ENCODE assay signal across 8 mouse cellular contexts in the genomic region with DNA sequence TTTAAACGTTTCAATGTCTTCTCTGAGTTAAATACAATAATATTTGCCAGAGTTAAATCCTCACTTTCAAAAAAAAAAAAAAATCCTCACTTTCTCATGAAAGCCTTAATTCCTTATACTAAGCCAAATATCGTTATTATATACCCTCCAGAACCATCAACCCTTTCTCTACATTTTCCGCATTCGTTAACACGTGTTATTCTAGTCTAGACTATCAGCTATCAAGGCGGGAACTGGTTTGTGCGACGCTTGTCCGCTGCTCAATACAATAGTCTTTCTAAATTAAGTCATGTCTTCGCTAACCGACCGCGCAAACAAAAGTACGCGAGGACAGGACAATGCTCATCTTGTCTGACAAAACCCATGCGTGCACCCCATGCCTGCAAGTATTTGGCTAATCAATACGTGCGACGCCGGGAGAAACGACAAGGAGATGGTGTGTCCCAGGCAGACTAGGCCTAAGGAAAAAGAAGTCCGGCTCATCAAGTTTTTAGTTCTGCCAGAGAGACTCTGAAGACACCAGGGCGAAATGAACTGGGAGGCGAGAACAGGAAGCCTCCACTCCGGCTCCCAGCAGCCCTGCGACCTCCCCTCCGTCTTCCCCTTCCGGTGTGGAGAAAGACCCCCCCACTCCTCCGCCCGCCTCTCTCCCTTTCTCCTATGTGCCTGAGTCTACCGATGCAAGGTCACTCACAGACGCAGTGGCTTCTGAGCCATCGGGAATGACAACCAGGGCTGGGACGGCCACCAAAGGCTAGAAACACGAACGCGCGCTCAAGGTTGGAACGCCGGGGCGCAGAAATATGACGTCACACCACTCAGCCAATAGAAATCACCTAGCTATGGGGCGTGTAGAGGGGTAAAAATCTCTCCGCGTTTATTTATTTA. TPM values are rescaled to one million over a fixed set of nuclear protein-coding genes. Genes with fewer than 3 reads are reported as not detected.
DNase-seq lines count a peak whose midpoint lies in the region; ATAC-seq and TF ChIP-seq lines count a peak whose summit lies in the region.

Gene Cwf19l1, minus strand, starts transcription at position 805 of the 888 bp plus-strand sequence.

- peak; percentile 68 for TF ChIP-seq POLR2A in testis, adult 2 months (IDR thresholded peaks at IDR 0.05; ENCODE audit: control insufficient read depth, low read depth, low read length)

- H3K4me2 ChIP-seq in forebrain, embryonic 12.5 days = peak within 1 kb of the TSS; percentile 75
- peak within 1 kb of the TSS; percentile 92 for H3K4me2 ChIP-seq in heart, postnatal 0 days (ENCODE audit: low read depth, low read length)
- peak within 1 kb of the TSS; percentile 90 for H3K4me2 ChIP-seq in liver, embryonic 16.5 days (ENCODE audit: low read depth, low read length)
- H3K4me2 ChIP-seq in neural tube, embryonic 13.5 days = peak within 1 kb of the TSS; percentile 84

- WGBS in forebrain, embryonic 12.5 days = under 1% methylated on average over 45 of the region's 45 CpGs
- WGBS in heart, postnatal 0 days = under 1% methylated on average over 45 of the region's 45 CpGs
- WGBS in liver, embryonic 16.5 days (ENCODE audit: insufficient replicate concordance) = under 1% methylated on average over 45 of the region's 45 CpGs
- WGBS in neural tube, embryonic 13.5 days = under 1% methylated on average over 45 of the region's 45 CpGs

- no peak for TF ChIP-seq CTCF in E14TG2a.4 (conservative IDR thresholded peaks at IDR 0.05; ENCODE audit: low read length)
- no peak for TF ChIP-seq CTCF in heart, postnatal 0 days (IDR thresholded peaks at IDR 0.05; ENCODE audit: low read depth)
- TF ChIP-seq CTCF in testis, adult 2 months (IDR thresholded peaks at IDR 0.05; ENCODE audit: control insufficient read depth, insufficient read depth, insufficient replicate concordance, low read depth, low read length) = no peak

- peak within 1 kb of the TSS; percentile 71 for H3K9ac ChIP-seq in forebrain, embryonic 12.5 days
- peak within 1 kb of the TSS; percentile 75 for H3K9ac ChIP-seq in heart, postnatal 0 days (replicated peaks; ENCODE audit: low read depth, low read length)
- peak within 1 kb of the TSS; percentile 77 for H3K9ac ChIP-seq in liver, embryonic 16.5 days (ENCODE audit: low read depth, low read length)
- H3K9ac ChIP-seq in neural tube, embryonic 13.5 days = peak within 1 kb of the TSS; percentile 72

- no peaks in the 10 kb centered on the region for H3K27me3 ChIP-seq in E14TG2a.4 (ENCODE audit: insufficient read depth, low read length)
- H3K27me3 ChIP-seq in forebrain, embryonic 12.5 days = no peaks in the 10 kb centered on the region
- no peaks in the 10 kb centered on the region for H3K27me3 ChIP-seq in heart, postnatal 0 days (ENCODE audit: control insufficient read depth, insufficient read depth, low read length)
- no peaks in the 10 kb centered on the region for H3K27me3 ChIP-seq in liver, embryonic 16.5 days (ENCODE audit: control insufficient read depth, insufficient read depth, low read depth, low read length)
- H3K27me3 ChIP-seq in neural tube, embryonic 13.5 days = no peaks in the 10 kb centered on the region
- no peaks in the 10 kb centered on the region for H3K27me3 ChIP-seq in testis, adult 2 months (ENCODE audit: control insufficient read depth, insufficient read depth, low read length)

- peak; percentile 88 for DNase-seq in c-Kit-positive CD71-positive TER-119-positive erythroid progenitor cells, embryonic 14.5 days (ENCODE audit: low spot score)
- peak; percentile 94 for DNase-seq in heart, postnatal 0 days (ENCODE audit: low spot score)
- peak; percentile 92 to 93 for DNase-seq in kidney, postnatal 4 days

- H3K4me3 ChIP-seq in E14TG2a.4 (replicated peaks; ENCODE audit: low read length) = peak within 1 kb of the TSS; percentile 95
- peak within 1 kb of the TSS; percentile 77 for H3K4me3 ChIP-seq in forebrain, embryonic 12.5 days (replicated peaks)
- peak within 1 kb of the TSS; percentile 92 for H3K4me3 ChIP-seq in heart, postnatal 0 days (ENCODE audit: low read depth, low read length)
- peak within 1 kb of the TSS; percentile 98 for H3K4me3 ChIP-seq in liver, embryonic 16.5 days (ENCODE audit: low read depth, low read length)
- peak within 1 kb of the TSS; percentile 80 for H3K4me3 ChIP-seq in neural tube, embryonic 13.5 days
- peak within 1 kb of the TSS; percentile 99 for H3K4me3 ChIP-seq in testis, adult 2 months (ENCODE audit: control insufficient read depth, low read depth, low read length)

- no peak for TF ChIP-seq EP300 in heart, postnatal 0 days (IDR thresholded peaks at IDR 0.05; ENCODE audit: low read depth)

- H3K4me1 ChIP-seq in E14TG2a.4 (replicated peaks; ENCODE audit: low read depth, low read length) = peaks cover 17% of the 10 kb centered on the region
- H3K4me1 ChIP-seq in forebrain, embryonic 12.5 days = peaks cover 9% of the 10 kb centered on the region
- no peaks in the 10 kb centered on the region for H3K4me1 ChIP-seq in heart, postnatal 0 days (ENCODE audit: control insufficient read depth, insufficient read depth)
- H3K4me1 ChIP-seq in liver, embryonic 16.5 days (ENCODE audit: control insufficient read depth, low read depth, low read length) = peaks cover 13% of the 10 kb centered on the region
- H3K4me1 ChIP-seq in neural tube, embryonic 13.5 days (replicated peaks) = peaks cover 10% of the 10 kb centered on the region
- H3K4me1 ChIP-seq in testis, adult 2 months (ENCODE audit: control insufficient read depth, insufficient read depth, low read length) = no peaks in the 10 kb centered on the region

- no peaks in the 10 kb centered on the region for H3K9me3 ChIP-seq in E14TG2a.4 (ENCODE audit: low read length)
- H3K9me3 ChIP-seq in forebrain, embryonic 12.5 days = no peaks in the 10 kb centered on the region
- no peaks in the 10 kb centered on the region for H3K9me3 ChIP-seq in heart, postnatal 0 days (replicated peaks; ENCODE audit: control insufficient read depth, low read length)
- H3K9me3 ChIP-seq in liver, embryonic 16.5 days (replicated peaks; ENCODE audit: control insufficient read depth, low read length) = no peaks in the 10 kb centered on the region
- no peaks in the 10 kb centered on the region for H3K9me3 ChIP-seq in neural tube, embryonic 13.5 days

- peak within 1 kb of the TSS; percentile 95 for H3K27ac ChIP-seq in forebrain, embryonic 12.5 days
- H3K27ac ChIP-seq in heart, postnatal 0 days (ENCODE audit: low read depth) = peak within 1 kb of the TSS; percentile 94
- peak within 1 kb of the TSS; percentile 86 for H3K27ac ChIP-seq in liver, embryonic 16.5 days (ENCODE audit: low read length)
- peak within 1 kb of the TSS; percentile 95 for H3K27ac ChIP-seq in neural tube, embryonic 13.5 days (replicated peaks)
- peak within 1 kb of the TSS; percentile 89 for H3K27ac ChIP-seq in testis, adult 2 months (ENCODE audit: control insufficient read depth, insufficient read depth, low read depth, low read length)

- H3K36me3 ChIP-seq in E14TG2a.4 (ENCODE audit: insufficient read depth, low read length) = peaks cover 57% of the 10 kb centered on the region
- peaks cover 40% of the 10 kb centered on the region for H3K36me3 ChIP-seq in forebrain, embryonic 12.5 days (replicated peaks)
- H3K36me3 ChIP-seq in heart, postnatal 0 days (replicated peaks; ENCODE audit: control insufficient read depth, insufficient read depth, low read length) = peaks cover 34% of the 10 kb centered on the region
- H3K36me3 ChIP-seq in liver, embryonic 16.5 days (ENCODE audit: control insufficient read depth, insufficient read depth) = peaks cover 7% of the 10 kb centered on the region
- H3K36me3 ChIP-seq in neural tube, embryonic 13.5 days = peaks cover 41% of the 10 kb centered on the region
- peaks cover 2% of the 10 kb centered on the region; the same call in 1 of the 2 replicates for H3K36me3 ChIP-seq in testis, adult 2 months (ENCODE audit: control insufficient read depth, insufficient read depth, low read length)

- ATAC-seq in forebrain, embryonic 12.5 days (ENCODE audit: low FRiP score) = peak; percentile 93
- ATAC-seq in heart, postnatal 0 days (ENCODE audit: insufficient read depth, low read depth) = peak; percentile 91
- ATAC-seq in liver, embryonic 16.5 days (ENCODE audit: low read depth) = peak; percentile 88
- ATAC-seq in neural tube, embryonic 13.5 days (ENCODE audit: low read depth) = peak; percentile 94

RNA-seq across cellular contexts. Expression of gene Cwf19l1, which starts in this region (rescaled TPM):
- polyA plus RNA-seq in forebrain, embryonic 12.5 days (2016; fragmentation: Nextera tagmentation; extraction: Ambion mirVana) = 47.5 and 49.0 TPM in 2 replicates
- total RNA-seq in heart, postnatal 0 days (2014; rRNA removed; ENCODE audit: low replicate concordance) = 12.5 and 16.0 TPM in 2 replicates
- polyA plus RNA-seq in heart, postnatal 0 days (2015; fragmentation: Nextera tagmentation; extraction: Ambion mirVana) = 9.8 and 10.7 TPM in 2 replicates
- 13.5 and 14.7 TPM in 2 replicates for polyA plus RNA-seq in liver, embryonic 16.5 days (2015; fragmentation: Nextera tagmentation; extraction: Ambion mirVana)
- polyA plus RNA-seq in neural tube, embryonic 13.5 days (2015; fragmentation: Nextera tagmentation; extraction: Ambion mirVana) = 29.8 and 36.7 TPM in 2 replicates
- 6.8 and 6.9 TPM in 2 replicates for polyA plus RNA-seq in testis, adult 2 months (2012; rRNA removed)

Comparison
In these comparisons a context has a peak if more than half of its experiments do, and no peak if none do; other contexts are left out.
1. Peak in every context shown above with its lines: DNase-seq, ATAC-seq, H3K4me3 ChIP-seq and H3K27ac ChIP-seq.